Mouse (Mus musculus): ENCODE measurements around the gene Pkd1. TPM values are rescaled to one million over a fixed set of nuclear protein-coding genes. Genes with fewer than 3 reads are reported as not detected.

Gene Pkd1
- polyA plus RNA-seq, 1 experiment from 2014 or later = 2.6 TPM

- H3K4me2 ChIP-seq = peak overlapping the region; percentile 48
- no peak overlapping the region for H3K4me3 ChIP-seq (replicated peaks)
- H3K9ac ChIP-seq = peak overlapping the region; percentile 20; the same call in 1 of the 2 replicates
- peak overlapping the region; percentile 90 for H3K27ac ChIP-seq (replicated peaks)
- no peaks in the 10 kb centered on the region for H3K9me3 ChIP-seq (replicated peaks)
- no peaks in the 10 kb centered on the region for H3K27me3 ChIP-seq
- H3K36me3 ChIP-seq (replicated peaks) = peaks cover 46% of the 10 kb centered on the region
- WGBS (ENCODE audit: insufficient replicate concordance) = 25% methylated on average over 8 of the region's 8 CpGs
- H3K4me1 ChIP-seq (replicated peaks) = peaks cover 61% of the 10 kb centered on the region
- peak; percentile 89 for ATAC-seq (ENCODE audit: insufficient read depth)
Measured at GRCm38 (mm10) chr17:24608874-24609273, 59.2 kb downstream of the Pkd1 start.

- Histone ChIP-seq H3K4me2 (0 out of 2 replicates have a peak overlapping the region, but pooled peaks have one; percentile 0), H3K27ac (replicated peaks) (peak overlapping the region; percentile 90), H3K4me3 (replicated peaks) (no peak overlapping the region), H3K9me3 (replicated peaks) (no peaks in the 10 kb centered on the region), H3K27me3 (no peaks in the 10 kb centered on the region), H3K4me1 (replicated peaks) (peaks cover 47% of the 10 kb centered on the region), H3K36me3 (replicated peaks) (peaks cover 54% of the 10 kb centered on the region), H3K9ac (0 out of 2 replicates have a peak overlapping the region, but pooled peaks have one; percentile 0)
- peak; percentile 66 for ATAC-seq (ENCODE audit: insufficient read depth)
- 9% methylated on average over 2 of the region's 2 CpGs for WGBS (ENCODE audit: insufficient replicate concordance)
Measured at GRCm38 (mm10) chr17:24610711-24611110, 61.1 kb downstream of the Pkd1 start.

- peaks cover 81% of the 10 kb centered on the region for H3K36me3 ChIP-seq (replicated peaks)
- peak overlapping the region; percentile 38 for H3K9ac ChIP-seq
- H3K4me1 ChIP-seq (replicated peaks) = peaks cover 29% of the 10 kb centered on the region
- WGBS (ENCODE audit: insufficient replicate concordance) = 31% methylated on average over 14 of the region's 14 CpGs
- peak; percentile 96 for ATAC-seq (ENCODE audit: insufficient read depth)
- H3K9me3 ChIP-seq (replicated peaks) = no peaks in the 10 kb centered on the region
- H3K27me3 ChIP-seq = no peaks in the 10 kb centered on the region
- peak overlapping the region; percentile 7; the same call in 1 of the 2 replicates for H3K4me3 ChIP-seq (replicated peaks)
- H3K4me2 ChIP-seq = peak overlapping the region; percentile 55
- H3K27ac ChIP-seq (replicated peaks) = peak overlapping the region; percentile 87
Measured at GRCm38 (mm10) chr17:24617561-24618194, 68.0 kb downstream of the Pkd1 start.

GRCm38 (mm10) chr17:24625472-24625871, 75.8 kb downstream of the Pkd1 start:
- ATAC-seq (ENCODE audit: insufficient read depth) = no peak
- Histone ChIP-seq H3K27me3 (no peaks in the 10 kb centered on the region), H3K27ac (replicated peaks) (no peak overlapping the region), H3K4me2 (no peak overlapping the region), H3K9ac (no peak overlapping the region), H3K36me3 (replicated peaks) (peaks cover 89% of the 10 kb centered on the region), H3K4me1 (replicated peaks) (peaks cover 4% of the 10 kb centered on the region), H3K9me3 (replicated peaks) (no peaks in the 10 kb centered on the region), H3K4me3 (replicated peaks) (no peak overlapping the region)
- WGBS (ENCODE audit: insufficient replicate concordance) = 83% methylated on average over 8 of the region's 8 CpGs

GRCm38 (mm10) chr17:24628646-24629045, 79.0 kb downstream of the Pkd1 start:
- Histone ChIP-seq H3K4me2 (no peak overlapping the region), H3K9me3 (replicated peaks) (no peaks in the 10 kb centered on the region), H3K9ac (no peak overlapping the region), H3K27me3 (no peaks in the 10 kb centered on the region), H3K36me3 (replicated peaks) (peaks cover 62% of the 10 kb centered on the region), H3K4me3 (replicated peaks) (no peak overlapping the region), H3K4me1 (replicated peaks) (peaks cover 26% of the 10 kb centered on the region), H3K27ac (replicated peaks) (no peak overlapping the region)
- 10% methylated on average over 5 of the region's 5 CpGs for WGBS (ENCODE audit: insufficient replicate concordance)
- no peak for ATAC-seq (ENCODE audit: insufficient read depth)

- Histone ChIP-seq H3K27ac (replicated peaks) (no peak overlapping the region), H3K27me3 (no peaks in the 10 kb centered on the region), H3K9me3 (replicated peaks) (no peaks in the 10 kb centered on the region), H3K4me2 (no peak overlapping the region), H3K4me3 (replicated peaks) (no peak overlapping the region), H3K9ac (no peak overlapping the region), H3K36me3 (replicated peaks) (peaks cover 48% of the 10 kb centered on the region), H3K4me1 (replicated peaks) (peaks cover 30% of the 10 kb centered on the region)
- no peak for ATAC-seq (ENCODE audit: insufficient read depth)
- 76% methylated on average over 14 of the region's 14 CpGs for WGBS (ENCODE audit: insufficient replicate concordance)
Measured at GRCm38 (mm10) chr17:24630072-24630471, 80.4 kb downstream of the Pkd1 start.

GRCm38 (mm10) chr17:24632167-24632812, 82.7 kb downstream of the Pkd1 start, which contains the start of the genes Tsc2 and Nthl1:
Gene Tsc2, minus strand, starts transcription at chr17:24632630.
Gene Nthl1, plus strand, starts transcription at chr17:24632680.
- peak; percentile 73 for ATAC-seq (ENCODE audit: insufficient read depth)
- Histone ChIP-seq H3K9ac (peak within 1 kb of the TSS; percentile 62), H3K9me3 (replicated peaks) (no peaks in the 10 kb centered on the region), H3K36me3 (replicated peaks) (peaks cover 28% of the 10 kb centered on the region), H3K4me1 (replicated peaks) (peaks cover 36% of the 10 kb centered on the region), H3K27me3 (no peaks in the 10 kb centered on the region), H3K4me2 (peak within 1 kb of the TSS; percentile 90), H3K4me3 (replicated peaks) (peak within 1 kb of the TSS; percentile 70), H3K27ac (replicated peaks) (peak within 1 kb of the TSS; percentile 69)
- WGBS (ENCODE audit: insufficient replicate concordance) = 2% methylated on average over 51 of the region's 51 CpGs

GRCm38 (mm10) chr17:24632813-24633449, 83.3 kb downstream of the Pkd1 start:
- peak overlapping the region; percentile 70 for H3K4me3 ChIP-seq (replicated peaks)
- no peaks in the 10 kb centered on the region for H3K27me3 ChIP-seq
- H3K4me1 ChIP-seq (replicated peaks) = peaks cover 36% of the 10 kb centered on the region
- no peaks in the 10 kb centered on the region for H3K9me3 ChIP-seq (replicated peaks)
- H3K4me2 ChIP-seq = peak overlapping the region; percentile 90
- H3K27ac ChIP-seq (replicated peaks) = peak overlapping the region; percentile 69
- H3K36me3 ChIP-seq (replicated peaks) = peaks cover 21% of the 10 kb centered on the region
- 11% methylated on average over 22 of the region's 22 CpGs for WGBS (ENCODE audit: insufficient replicate concordance)
- peak; percentile 32 for ATAC-seq (ENCODE audit: insufficient read depth)
- peak overlapping the region; percentile 62 for H3K9ac ChIP-seq

GRCm38 (mm10) chr17:24633831-24634230, 84.2 kb downstream of the Pkd1 start:
- Histone ChIP-seq H3K27ac (replicated peaks) (no peak overlapping the region), H3K4me3 (replicated peaks) (no peak overlapping the region), H3K9me3 (replicated peaks) (no peaks in the 10 kb centered on the region), H3K4me2 (no peak overlapping the region), H3K9ac (no peak overlapping the region), H3K36me3 (replicated peaks) (peaks cover 15% of the 10 kb centered on the region), H3K27me3 (no peaks in the 10 kb centered on the region), H3K4me1 (replicated peaks) (peaks cover 31% of the 10 kb centered on the region)
- no peak for ATAC-seq (ENCODE audit: insufficient read depth)
- WGBS (ENCODE audit: insufficient replicate concordance) = 86% methylated on average over 11 of the region's 11 CpGs

- Histone ChIP-seq H3K9me3 (replicated peaks) (no peaks in the 10 kb centered on the region), H3K4me3 (replicated peaks) (no peak overlapping the region), H3K9ac (no peak overlapping the region), H3K4me2 (no peak overlapping the region), H3K27ac (replicated peaks) (no peak overlapping the region), H3K36me3 (replicated peaks) (peaks cover 9% of the 10 kb centered on the region), H3K27me3 (no peaks in the 10 kb centered on the region), H3K4me1 (replicated peaks) (peaks cover 31% of the 10 kb centered on the region)
- no peak for ATAC-seq (ENCODE audit: insufficient read depth)
- 62% methylated on average over 4 of the region's 4 CpGs for WGBS (ENCODE audit: insufficient replicate concordance)
Measured at GRCm38 (mm10) chr17:24635024-24635423, 85.4 kb downstream of the Pkd1 start.

- Histone ChIP-seq H3K4me3 (replicated peaks) (no peak overlapping the region), H3K9ac (no peak overlapping the region), H3K4me1 (replicated peaks) (peaks cover 31% of the 10 kb centered on the region), H3K4me2 (no peak overlapping the region), H3K36me3 (replicated peaks) (peaks cover 2% of the 10 kb centered on the region; the same call in 1 of the 2 replicates), H3K27ac (replicated peaks) (no peak overlapping the region), H3K27me3 (no peaks in the 10 kb centered on the region), H3K9me3 (replicated peaks) (no peaks in the 10 kb centered on the region)
- 76% methylated on average over 5 of the region's 5 CpGs for WGBS (ENCODE audit: insufficient replicate concordance)
- no peak for ATAC-seq (ENCODE audit: insufficient read depth)
Measured at GRCm38 (mm10) chr17:24635694-24636093, 86.1 kb downstream of the Pkd1 start.

Measured in liver, embryonic 15.5 days (tissue).